Mouse (Mus musculus): ENCODE data around the gene Twnk. TPM values are rescaled to one million over a fixed set of nuclear protein-coding genes. Genes with fewer than 3 reads are reported as not detected.
A peak's percentile ranks its signal among the peaks of the same experiment; 100 is the strongest.
"Not testable (repeated sequence)": the region's sequence is repeated elsewhere in the genome, so short reads cannot be mapped to it uniquely, and the experiment has no call there.

Twnk gene
- total RNA-seq, 2 experiments from 2014 or later = 21.5 to 22.0 TPM

GRCm38 (mm10) chr19:45020348-45020747 lies 14.9 kb downstream of the Twnk start:
- intact Hi-C loops (cut with DNase I) = no loop called here

DNA sequence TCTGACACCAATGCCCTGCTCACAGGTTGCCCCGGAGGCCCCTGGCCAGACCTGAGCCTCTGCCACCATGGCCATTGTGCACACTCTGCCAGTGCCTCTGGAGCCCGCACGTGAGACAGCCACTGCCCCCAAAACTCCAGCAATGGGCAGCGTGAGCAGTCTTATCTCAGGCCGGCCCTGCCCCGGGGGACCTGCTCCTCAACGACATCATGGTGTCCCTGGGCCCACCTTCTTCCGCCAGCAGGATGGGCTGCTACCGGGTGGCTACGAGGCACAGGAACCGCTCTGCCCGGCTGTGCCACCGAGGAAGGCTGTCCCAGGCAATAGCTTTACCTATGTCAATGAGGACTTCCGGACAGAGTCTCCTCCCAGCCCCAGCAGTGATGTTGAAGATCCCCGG lies 15.9 kb downstream of the Twnk start:
- no peak for DNase-seq
- intact Hi-C loops (cut with DNase I) = no loop called here

More at GRCm38 (mm10) chr19:45020348-45020747, 14.9 kb downstream of the Twnk start:
- peak; percentile 69 to 76 for DNase-seq

- intact Hi-C loops (cut with DNase I) = no loop called here
- DNase-seq = no peak
Observed at GRCm38 (mm10) chr19:45023993-45024392, 18.5 kb downstream of the Twnk start.

DNA sequence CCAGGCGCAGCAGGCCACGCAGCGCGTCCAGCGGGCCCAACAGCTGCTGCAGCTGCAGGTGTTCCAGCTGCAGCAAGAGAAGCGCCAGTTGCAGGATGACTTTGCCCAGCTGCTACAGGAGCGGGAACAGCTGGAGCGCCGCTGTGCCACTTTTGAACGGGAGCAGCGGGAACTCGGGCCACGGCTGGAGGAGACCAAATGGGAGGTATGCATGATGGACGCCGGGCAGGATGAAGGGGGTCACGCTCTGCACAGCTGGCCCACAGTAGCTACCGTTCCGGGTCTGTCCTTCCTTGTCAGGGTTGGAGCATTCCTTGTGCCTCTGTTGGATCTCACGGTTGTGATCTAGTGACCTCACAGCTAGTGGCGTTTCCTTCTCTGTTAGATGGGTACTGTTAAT lies 19.3 kb downstream of the Twnk start:
- intact Hi-C loops (cut with DNase I) = no loop called here
- no peak for DNase-seq

DNA sequence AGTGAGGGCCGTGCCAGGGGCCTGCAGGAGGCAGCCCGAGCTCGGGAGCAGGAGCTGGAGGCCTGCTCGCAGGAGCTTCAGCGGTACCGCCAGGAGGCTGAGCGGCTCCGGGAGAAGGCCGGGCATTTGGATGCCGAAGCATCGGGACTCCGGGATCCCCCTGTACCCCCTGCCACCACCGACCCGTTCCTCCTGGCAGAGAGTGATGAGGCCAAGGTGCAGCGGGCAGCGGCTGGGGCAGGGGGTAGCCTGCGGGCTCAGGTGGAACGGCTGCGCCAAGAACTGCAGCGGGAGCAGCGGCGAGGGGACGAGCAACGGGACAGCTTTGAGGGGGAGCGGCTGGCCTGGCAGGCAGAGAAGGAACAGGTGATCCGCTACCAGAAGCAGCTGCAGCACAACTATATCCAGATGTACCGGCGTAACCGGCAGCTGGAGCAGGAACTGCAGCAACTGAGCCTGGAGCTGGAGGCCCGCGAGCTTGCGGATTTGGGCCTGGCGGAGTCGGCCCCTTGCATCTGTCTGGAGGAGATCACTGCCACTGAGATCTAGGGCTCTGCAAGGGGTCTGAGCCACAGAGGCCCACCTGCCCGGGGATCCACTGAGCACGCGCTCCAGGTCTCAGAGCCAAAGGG lies 20.6 kb downstream of the Twnk start:
- no peak for DNase-seq
- intact Hi-C loops (cut with DNase I) = no loop called here

- intact Hi-C loops (cut with DNase I) = no loop called here
- no peak for DNase-seq
Observed at GRCm38 (mm10) chr19:45026958-45027670, 21.7 kb downstream of the Twnk start.

DNA sequence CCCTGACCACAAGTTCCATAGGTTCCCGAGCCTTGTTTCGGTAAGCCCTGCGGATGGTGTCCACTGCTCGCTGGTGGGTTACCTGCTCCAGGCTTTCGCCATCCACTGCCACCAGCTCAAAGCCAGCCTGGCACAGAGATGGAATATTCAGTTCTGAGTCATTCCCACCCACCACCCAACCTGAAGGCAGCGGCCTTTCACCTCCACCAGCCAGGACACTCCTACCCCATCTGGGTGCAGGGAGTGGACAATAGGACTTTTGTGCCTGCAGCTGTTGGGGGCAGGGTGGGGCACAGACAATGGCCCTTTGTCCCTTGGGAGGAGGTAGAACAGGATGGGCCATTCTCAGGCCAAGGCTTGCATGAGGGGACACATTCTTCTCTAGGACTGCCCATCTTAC lies 22.4 kb downstream of the Twnk start:
- DNase-seq = no peak
- intact Hi-C loops (cut with DNase I) = no loop called here

- no peak for DNase-seq
Observed at GRCm38 (mm10) chr19:45028746-45029145, 23.3 kb downstream of the Twnk start.

GRCm38 (mm10) chr19:45029571-45029970 lies 24.1 kb downstream of the Twnk start:
- DNase-seq = no peak
- intact Hi-C loops (cut with DNase I) = no loop called here

More at GRCm38 (mm10) chr19:45028746-45029145, 23.3 kb downstream of the Twnk start:
- intact Hi-C loops (cut with DNase I) = no loop called here

- intact Hi-C loops (cut with DNase I) = no loop called here
- DNase-seq = peak; percentile 76 to 80
Observed at GRCm38 (mm10) chr19:45030111-45030510, 24.6 kb downstream of the Twnk start.

GRCm38 (mm10) chr19:45030746-45031693 lies 25.6 kb downstream of the Twnk start:
- DNase-seq = peak; percentile 81 to 88
- intact Hi-C loops (cut with DNase I) = loop anchor here (1.0 kb wide), 2 partner anchors 19 to 42 kb away; partner anchors contain the start of gene Sema4g

DNA sequence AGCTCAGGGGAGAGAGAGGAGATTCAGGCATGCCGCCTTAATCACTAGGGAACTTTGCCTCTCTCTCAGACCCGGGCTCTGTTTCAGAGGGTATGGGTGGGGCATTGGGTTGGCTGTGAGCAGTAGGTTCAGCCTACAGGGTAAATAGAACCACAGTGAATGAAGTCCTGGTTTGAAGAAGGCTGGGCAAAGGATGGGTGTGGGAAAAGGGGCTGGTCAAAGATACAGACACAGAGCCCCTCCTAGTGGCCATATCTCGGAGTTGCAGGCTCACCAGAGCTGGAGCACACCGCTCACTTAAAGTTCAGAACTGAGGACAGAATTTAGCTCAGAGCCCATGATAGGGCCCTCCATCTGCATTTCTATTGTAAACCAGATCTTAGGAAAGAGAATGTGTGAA lies 26.3 kb downstream of the Twnk start:
- peak; percentile 75 to 89 for DNase-seq
- intact Hi-C loops (cut with DNase I) = loop anchor here (1.0 kb wide), 2 partner anchors 19 to 42 kb away; partner anchors contain the start of gene Sema4g

- intact Hi-C loops (cut with DNase I) = no loop called here
- no peak for DNase-seq
Observed at GRCm38 (mm10) chr19:45032570-45033332, 27.3 kb downstream of the Twnk start.

DNA sequence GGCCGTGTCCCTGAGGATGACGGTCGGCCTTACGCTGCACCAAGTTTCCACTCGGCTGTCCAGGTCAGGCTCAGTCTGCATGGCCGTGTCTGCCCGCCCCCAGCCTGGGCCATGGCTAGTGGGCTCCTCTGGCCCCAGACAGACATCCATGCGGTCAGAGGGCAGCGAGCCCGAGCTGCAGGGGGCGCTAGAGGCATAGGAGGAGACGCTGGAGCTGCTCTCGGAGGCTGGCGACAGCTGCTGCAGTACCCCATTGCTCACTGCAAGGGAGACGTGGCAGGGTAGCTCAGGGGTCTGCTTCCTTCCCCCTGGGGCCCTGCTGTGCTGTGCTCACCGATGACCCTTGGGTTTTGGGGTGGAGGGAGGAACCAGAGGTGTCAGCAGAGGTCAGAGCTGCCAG lies 31.4 kb downstream of the Twnk start:
- intact Hi-C loops (cut with DNase I) = no loop called here
- peak; percentile 66 to 73 for DNase-seq

- DNase-seq; intact Hi-C loops (cut with DNase I): not testable (repeated sequence)
Observed at GRCm38 (mm10) chr19:45038198-45038597, 32.7 kb downstream of the Twnk start.

- no peak for DNase-seq
- intact Hi-C loops (cut with DNase I) = no loop called here
Observed at GRCm38 (mm10) chr19:45040214-45040613, 34.8 kb downstream of the Twnk start.

DNA sequence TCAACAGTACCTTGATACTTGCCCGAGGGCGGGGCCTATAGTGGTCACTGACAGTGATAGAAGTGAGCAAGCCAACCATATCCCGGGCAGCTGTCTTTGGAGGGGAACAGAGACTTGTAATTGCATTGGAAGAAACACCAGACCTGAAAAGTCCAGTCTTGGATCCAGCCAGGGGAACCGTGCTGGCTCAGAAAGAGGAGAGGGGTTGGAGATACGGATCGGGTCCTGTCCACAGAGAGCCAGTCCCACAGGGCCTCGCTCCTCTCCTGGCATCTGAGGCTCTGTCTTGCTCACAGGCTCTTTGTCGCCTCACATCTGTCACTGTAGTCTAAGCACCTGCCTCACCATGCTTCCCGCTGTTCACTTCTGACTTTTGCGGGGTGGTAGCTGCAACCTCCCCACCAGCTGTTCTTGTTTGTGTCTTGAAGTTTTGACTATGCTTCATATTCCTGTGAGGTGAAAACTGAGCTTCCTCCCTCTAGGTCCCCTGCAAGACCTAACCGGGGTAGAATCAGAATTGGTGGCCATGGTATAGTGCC lies 39.0 kb downstream of the Twnk start:
- intact Hi-C loops (cut with DNase I) = no loop called here
- DNase-seq = no peak

DNA sequence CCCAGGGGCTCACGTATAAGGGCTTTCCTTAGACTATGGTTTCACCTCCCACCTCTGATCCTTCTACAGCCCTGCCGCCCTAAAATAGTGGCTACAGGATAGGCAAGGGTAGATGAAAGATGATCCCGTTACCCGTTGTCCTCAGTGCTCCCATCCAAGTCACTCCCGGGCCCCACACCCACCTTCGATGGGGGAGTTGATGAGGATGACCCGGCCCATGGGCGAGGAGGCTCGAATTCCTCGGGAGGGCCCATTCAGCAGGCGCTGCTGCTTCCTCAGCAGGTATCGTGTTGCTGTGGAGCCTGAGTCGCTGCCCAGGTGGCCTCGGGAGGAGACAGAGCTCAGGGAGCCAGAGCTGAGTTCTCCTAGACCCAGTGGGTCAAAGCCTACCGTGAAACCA lies 39.8 kb downstream of the Twnk start:
- DNase-seq = no peak
- intact Hi-C loops (cut with DNase I) = no loop called here

DNA sequence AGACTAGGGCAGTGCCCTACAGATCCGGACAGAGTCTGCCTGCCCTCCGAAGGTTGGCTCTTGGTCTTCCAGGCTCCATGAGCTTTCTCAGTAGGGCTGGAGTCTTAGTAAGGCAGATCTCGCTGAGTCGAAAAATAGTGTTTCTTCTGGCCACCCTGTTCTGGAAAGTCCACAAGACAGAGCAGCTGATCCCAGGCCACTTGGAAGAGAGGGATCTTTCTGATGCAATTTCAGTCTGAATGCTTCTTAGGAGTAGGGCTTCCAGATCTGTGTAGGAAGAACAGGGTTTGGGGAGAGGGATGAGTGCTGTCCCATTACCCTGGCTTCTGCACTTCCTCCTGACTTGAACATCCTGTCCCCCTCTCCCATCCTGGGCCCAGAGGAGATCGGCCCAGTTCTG lies 40.2 kb downstream of the Twnk start, which contains the start of gene Pdzd7:
TSS of gene Pdzd7 (minus strand) at position 67 of the 400 bp plus-strand sequence.
- DNase-seq = no peak
- intact Hi-C loops (cut with DNase I) = no loop called here
